Mouse (Mus musculus) adipocyte (in vitro differentiated cells): ENCODE measurements around the gene Tfap2d.

ENCODE experiments used
- DNase-seq: peaks from one replicate; pipeline ENCODE4 v3.0.0-alpha.2; 2016; ENCODE audit warnings: low spot score

Tfap2d gene

DNA sequence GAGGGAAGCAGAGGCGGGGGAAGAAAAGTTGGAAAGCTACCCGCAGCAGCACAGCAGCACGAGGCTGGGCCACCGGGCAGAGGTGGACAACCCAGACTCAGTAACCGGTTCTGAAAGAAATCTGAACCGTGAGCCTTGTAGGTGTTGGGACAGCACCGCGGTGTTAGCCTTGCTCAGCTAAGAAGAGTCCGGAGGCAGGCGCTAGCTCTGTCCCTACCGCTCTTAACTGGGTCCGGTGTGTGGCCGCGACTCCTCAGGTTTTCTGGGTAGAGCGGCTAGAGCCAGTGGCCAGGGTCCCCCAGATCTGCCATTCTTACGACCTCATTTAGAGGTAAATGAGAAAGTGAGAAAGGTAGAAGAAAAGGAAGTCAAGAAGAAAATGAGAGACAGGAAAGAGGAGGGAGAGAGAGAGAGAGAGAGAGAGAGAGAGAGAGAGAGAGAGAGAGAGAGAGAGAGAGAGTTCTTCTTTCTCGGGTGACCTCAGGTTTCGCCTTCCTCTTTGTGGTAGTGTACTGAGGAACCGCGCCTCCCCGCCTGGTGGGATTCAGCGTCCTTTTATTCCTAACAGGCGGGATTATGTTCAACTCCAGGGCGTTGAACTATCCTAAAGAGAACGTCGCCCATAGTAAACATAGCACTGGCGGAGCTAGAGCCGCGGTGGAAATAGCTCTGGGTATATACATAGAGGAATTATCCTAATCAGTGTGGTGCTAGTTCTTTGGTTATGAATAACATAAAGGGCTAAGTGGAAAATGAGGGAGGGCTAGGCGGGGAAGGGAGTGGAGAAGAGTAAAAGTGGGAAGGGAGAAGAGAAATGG, 107.6 kb downstream of the Tfap2d start:
- DNase-seq = no peak

DNA sequence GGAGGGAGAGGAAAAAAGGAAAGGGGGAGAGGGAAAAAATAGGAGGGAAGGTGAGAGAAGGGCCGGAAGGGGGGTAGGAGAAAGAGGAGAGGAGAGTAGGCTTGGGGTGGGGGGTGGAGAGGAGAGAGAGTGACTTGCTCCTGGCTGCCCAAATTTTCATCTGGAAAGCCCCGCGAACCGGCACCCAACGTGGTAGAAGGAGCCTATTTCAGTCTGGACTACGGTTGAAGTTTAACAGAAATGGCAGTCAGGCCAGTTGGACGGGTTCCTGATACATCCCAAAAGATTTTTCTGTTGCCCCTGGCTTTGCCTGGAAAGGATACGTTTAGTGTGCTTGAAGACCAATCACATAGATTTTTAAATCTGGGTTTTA, 108.2 kb downstream of the Tfap2d start:
- DNase-seq = no peak

DNA sequence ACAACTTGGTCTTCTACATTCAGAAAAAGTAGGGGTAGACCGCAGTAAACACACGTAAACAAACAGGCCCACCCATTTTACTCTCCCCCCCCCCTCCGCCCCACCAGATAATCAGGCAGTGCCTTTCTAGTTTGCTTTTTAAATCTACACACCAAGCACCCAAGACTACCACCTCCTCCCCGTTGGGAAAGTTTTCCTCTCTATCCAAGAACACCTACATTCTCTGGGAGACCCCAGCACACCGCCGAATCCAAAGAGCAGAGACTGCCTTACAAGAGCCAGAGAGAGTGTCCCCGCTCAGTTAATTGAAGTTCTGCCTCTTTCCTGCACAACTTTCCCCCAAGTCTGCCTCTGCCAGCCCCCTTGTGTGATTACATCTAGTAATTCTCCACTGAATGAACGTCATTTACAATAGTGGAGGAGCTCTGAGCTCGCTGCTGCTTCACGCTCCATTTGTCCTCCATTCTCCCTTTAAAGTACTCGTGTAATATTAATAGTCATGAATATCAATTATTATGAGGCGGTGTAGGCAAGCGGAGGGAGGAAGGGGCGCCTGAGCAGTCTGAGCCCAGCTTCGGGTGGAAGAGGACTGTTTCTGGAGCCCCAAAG, 108.8 kb downstream of the Tfap2d start:
- DNase-seq = no peak

DNA sequence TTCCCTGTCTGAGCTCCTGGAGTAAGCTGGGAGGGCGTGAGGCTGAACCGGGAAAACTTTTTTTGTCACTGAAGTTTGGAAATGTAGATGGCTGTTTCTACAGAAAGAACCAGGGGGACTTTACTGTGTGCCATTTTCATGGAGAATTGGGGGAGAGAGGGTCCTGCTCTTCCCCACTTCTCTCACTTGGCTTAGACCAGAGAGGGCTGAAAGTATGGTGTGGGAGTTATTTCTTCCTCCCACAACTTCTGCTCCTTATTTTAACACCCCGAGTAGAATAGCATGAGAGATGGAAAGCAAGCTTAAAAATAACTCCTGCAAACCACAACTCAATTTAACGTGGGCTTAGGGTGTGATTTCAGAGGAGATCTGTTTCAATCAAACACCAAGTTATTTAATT, 109.9 kb downstream of the Tfap2d start:
- DNase-seq = no peak

DNA sequence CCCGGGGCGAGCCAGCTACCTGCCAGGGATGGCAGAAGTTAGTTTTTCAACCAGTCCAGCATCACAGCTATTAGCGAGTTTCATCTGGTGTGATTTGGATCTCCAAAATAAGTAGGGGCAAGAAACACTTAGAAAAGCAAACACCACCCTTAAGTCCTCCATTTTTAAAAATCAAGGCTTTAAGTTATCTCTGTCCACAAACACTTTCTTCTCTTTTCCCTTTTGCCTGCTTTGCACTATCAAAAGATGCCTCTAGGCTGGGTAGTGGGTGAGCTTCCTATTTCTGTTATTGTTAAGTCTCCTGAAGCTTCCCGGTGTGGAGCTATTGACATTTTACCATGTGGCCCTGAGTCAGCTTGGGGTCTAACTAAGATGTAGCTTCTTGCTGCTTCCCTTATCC, 110.3 kb downstream of the Tfap2d start:
- no peak for DNase-seq

DNA sequence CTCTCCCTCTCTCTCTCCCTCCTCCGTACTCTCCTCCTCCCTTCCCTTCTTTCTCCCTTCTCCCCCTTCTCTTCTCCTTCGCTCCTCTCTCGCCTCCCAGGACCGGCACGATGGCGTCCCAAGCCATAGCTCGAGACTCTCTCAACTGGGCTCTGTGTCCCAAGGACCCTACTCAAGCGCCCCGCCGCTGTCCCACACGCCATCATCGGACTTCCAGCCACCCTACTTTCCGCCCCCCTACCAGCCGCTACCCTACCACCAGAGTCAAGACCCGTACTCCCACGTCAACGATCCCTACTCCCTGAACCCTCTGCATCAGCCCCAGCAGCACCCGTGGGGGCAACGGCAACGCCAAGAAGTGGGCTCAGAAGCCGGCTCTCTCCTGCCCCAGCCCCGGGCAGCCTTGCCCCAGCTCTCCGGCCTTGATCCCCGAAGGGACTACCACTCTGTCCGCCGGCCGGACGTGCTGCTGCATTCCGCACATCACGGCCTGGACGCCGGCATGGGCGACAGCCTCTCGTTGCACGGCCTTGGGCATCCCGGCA, 111.1 kb downstream of the Tfap2d start:
- DNase-seq = no peak
